Mouse (Mus musculus) small intestine, adult 2 months (tissue): Measurements from ENCODE around the gene Sox15. TPM values are rescaled to one million over a fixed set of nuclear protein-coding genes. Genes with fewer than 3 reads are reported as not detected.

Source experiments
- H3K27ac ChIP-seq: fragments of 200-500 bp; 2 replicates; pipeline ENCODE4 v1.5.1; 2012; ENCODE audit warnings: low read depth, low read length, control low read depth, inconsistent platforms; ENCODE audit not compliant: insufficient read depth
- H3K27me3 ChIP-seq: fragments of 200-500 bp; 2 replicates; pipeline ENCODE4 v1.6.1; 2012; ENCODE audit warnings: mild to moderate bottlenecking, moderate library complexity, low read length, inconsistent platforms; ENCODE audit not compliant: control insufficient read depth, insufficient read depth
- H3K36me3 ChIP-seq: fragments of 200-500 bp; 2 replicates; pipeline ENCODE4 v1.6.1; 2012; ENCODE audit warnings: mild to moderate bottlenecking, low read length, control low read depth, inconsistent platforms; ENCODE audit not compliant: control insufficient read depth, insufficient read depth
- H3K4me1 ChIP-seq: fragments of 200-500 bp; 2 replicates; pipeline ENCODE4 v1.6.1; 2012; ENCODE audit warnings: low read length, inconsistent platforms, mixed read lengths; ENCODE audit not compliant: control insufficient read depth, insufficient read depth, insufficient read length
- H3K4me3 ChIP-seq: fragments of 200-500 bp; 2 replicates; pipeline ENCODE4 v1.5.1; 2012; ENCODE audit warnings: low read depth, mild to moderate bottlenecking, control low read depth, inconsistent platforms, low read length, moderate library complexity
- CTCF ChIP-seq: fragments of 200-500 bp; IDR thresholded peaks from 2 replicates; pipeline ENCODE4 v1.5.1; 2012; ENCODE audit warnings: low read depth, mild to moderate bottlenecking, control low read depth, inconsistent platforms, low read length, moderate library complexity, mixed read lengths; ENCODE audit not compliant: insufficient replicate concordance, insufficient read length; ENCODE audit errors: extremely low read depth
- POLR2A ChIP-seq: fragments of 200-500 bp; IDR thresholded peaks from 2 replicates; pipeline ENCODE4 v1.6.1; 2012; ENCODE audit warnings: low read depth, mild to moderate bottlenecking, control low read depth, inconsistent platforms, low read length, moderate library complexity
- WGBS: fragments of 180-500 bp; shearing (Covaris S2); methylation state at CpG from one replicate; pipeline ENCODE4 v1.1.7; 2018; 5-methylcytosine and 5-hydroxymethylcytosine counted together
- polyA plus RNA-seq: library from polyadenylated mRNA; depleted of rRNA; stranded (reverse); fragments of >200 nt; gene quantifications from 2 replicates; pipeline ENCODE4 v1.2.3, GENCODE M21; 2012

The Sox15 gene
- polyA plus RNA-seq, 1 experiment, result not detected

DNA sequence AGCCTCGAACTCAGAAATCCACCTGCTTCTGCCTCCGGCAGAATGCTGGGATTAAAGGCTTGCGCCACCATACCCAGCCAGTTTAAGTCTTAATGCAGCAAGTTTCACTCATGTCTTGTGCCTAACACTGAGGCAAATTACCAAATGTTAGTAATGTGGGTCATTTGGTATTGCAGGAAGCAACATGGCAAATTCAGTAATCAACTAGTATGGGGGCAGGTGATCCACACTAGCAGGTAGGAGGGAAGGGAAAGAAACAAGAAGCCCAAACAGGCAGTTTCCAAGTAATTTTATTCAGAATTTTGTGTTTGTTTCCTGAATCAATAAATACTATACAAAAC, 11.5 kb downstream of the Sox15 start:
- Histone ChIP-seq H3K27me3 (no peaks in the 10 kb centered on the region), H3K4me3 (no peak overlapping the region), H3K27ac (no peak overlapping the region), H3K36me3 (peaks cover 38% of the 10 kb centered on the region), H3K4me1 (peaks cover 5% of the 10 kb centered on the region)
- no peak for TF ChIP-seq CTCF
- 83% methylated on average over 3 of the region's 3 CpGs for WGBS

DNA sequence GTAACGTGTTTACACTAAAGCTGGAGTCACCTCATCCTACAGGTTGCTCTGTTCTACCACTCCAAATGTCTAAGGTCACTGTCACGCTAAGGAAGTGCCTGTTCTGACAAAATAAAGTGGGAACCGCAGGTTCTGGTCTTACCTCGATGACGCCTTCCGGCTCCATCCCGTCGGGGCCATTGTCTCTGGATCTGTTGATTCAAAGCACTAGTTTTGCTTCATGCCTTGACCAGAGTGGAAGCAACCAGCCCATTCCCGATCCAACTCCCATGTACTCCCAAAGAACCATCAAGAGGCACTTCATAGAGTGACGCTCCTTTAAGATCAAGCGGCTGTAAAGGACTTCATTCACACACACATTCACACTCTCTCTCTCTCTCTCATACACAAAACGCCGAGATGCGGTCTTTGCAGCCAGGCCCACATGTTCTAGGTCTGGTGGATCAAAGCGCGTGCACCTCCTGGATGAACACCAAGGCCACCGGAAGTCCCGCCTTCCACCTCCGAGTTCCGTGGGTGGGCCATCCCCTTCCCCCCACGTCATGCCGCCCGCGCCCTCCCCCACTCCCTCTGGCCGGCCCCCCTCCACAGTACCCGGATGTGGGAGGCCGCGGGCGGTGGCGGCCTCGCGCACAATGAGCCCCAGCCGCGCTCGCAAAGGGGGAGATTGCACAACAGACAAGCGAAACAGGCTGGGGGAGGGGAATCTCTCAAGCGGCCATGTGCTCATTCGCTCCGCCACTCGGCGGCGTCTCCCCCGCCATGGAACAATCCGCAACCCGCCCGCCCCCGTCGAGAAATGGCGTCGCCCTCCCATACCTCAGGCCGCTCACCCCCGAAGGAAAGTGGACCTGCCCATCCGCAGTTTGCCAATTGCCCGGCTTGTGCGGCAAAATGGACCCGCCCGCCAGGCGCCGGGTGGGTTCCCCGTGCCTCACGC, 15.9 kb downstream of the Sox15 start:
- Histone ChIP-seq H3K36me3 (peaks cover 53% of the 10 kb centered on the region), H3K27ac (peak overlapping the region; percentile 88), H3K4me3 (peak overlapping the region; percentile 87), H3K4me1 (no peaks in the 10 kb centered on the region; the same call in 1 of the 2 replicates), H3K27me3 (no peaks in the 10 kb centered on the region)
- WGBS, result under 1% methylated on average over 59 of the region's 61 CpGs
- TF ChIP-seq CTCF (no peak), POLR2A (peak; percentile 68; the same call in 1 of the 2 replicates)

DNA sequence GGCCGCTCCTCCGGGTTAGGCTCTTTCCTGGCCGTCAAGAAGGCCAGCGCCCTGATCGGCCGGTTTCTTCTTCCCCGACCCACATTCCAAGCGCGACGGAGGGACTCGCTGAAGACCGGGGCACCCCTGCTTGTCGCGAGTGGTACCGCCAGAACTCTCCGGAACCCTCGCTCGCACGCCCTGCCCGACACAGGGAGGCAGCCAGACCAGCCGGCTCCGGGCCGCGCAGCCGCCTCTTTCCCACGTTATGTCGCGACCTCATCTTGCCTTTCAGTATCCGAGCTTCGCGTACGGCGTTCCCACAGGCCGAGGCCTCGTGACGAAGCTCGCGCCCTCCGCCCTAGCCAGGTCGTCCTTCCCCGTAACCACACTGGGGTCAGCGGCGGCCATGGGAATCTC, 16.6 kb downstream of the Sox15 start:
- Histone ChIP-seq H3K27ac (peak overlapping the region; percentile 88), H3K4me1 (no peaks in the 10 kb centered on the region; the same call in 1 of the 2 replicates), H3K27me3 (no peaks in the 10 kb centered on the region), H3K4me3 (peak overlapping the region; percentile 87), H3K36me3 (peaks cover 52% of the 10 kb centered on the region)
- under 1% methylated on average over 43 of the region's 43 CpGs for WGBS
- no peak for TF ChIP-seq CTCF
- no peak for TF ChIP-seq POLR2A

DNA sequence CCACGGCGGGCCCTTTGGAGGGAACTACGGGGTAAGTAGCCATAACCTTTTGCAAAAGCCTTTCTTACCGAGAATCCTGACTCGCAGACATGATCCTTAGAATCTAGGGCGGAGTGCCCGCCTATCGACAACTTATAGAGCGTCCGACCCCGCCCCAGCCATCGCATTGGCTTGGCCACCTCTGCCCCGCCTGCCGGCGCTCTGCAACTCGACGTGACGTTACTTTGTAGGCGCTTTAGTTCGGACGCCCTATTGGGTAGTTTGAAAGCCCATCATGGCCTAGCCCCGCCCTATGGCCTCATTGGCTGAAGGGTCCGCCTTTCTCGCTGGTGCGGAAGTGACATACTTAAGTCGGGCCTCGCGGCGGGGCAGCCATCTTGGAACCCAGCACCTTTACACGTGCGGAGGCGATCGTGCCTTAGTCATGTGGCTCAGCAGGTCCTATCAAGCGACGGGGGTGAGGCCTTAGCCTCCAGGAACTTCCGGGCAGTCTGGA, 17.1 kb downstream of the Sox15 start, which contains the start of gene Eif4a1:
Gene Eif4a1 (minus strand): TSS at position 213 of the 496 bp plus-strand sequence.
- peak within 1 kb of the TSS; percentile 88 for H3K27ac ChIP-seq
- TF ChIP-seq POLR2A (peak; percentile 95), CTCF (0 out of 2 replicates have a peak, but pooled peaks have one; percentile 23)
- no peaks in the 10 kb centered on the region; the same call in 1 of the 2 replicates for H3K4me1 ChIP-seq
- H3K27me3 ChIP-seq, result no peaks in the 10 kb centered on the region
- WGBS, result 0% methylated on average over 36 of the region's 36 CpGs
- H3K4me3 ChIP-seq, result peak within 1 kb of the TSS; percentile 87
- peaks cover 53% of the 10 kb centered on the region for H3K36me3 ChIP-seq

DNA sequence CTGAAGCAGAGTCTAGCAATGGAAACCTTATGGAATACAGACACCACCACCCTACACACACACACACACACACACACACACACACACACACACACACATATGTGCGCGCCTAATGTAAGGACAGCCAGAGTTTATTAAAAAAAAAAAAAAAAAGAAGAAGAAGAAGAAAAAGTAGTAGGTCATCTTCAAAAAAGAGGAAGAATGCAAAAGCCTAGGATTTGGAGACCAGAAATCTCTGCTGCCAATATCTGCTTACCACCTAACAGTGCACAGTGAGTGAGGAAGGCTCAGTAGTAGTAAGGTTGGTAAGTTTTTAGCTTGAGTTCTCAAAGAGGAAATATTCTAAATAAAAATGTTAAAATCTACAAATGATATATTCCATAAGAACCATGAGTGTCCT, 24.0 kb downstream of the Sox15 start:
- WGBS, result 90% methylated on average over 2 of the region's 2 CpGs
- H3K36me3 ChIP-seq, result peaks cover 37% of the 10 kb centered on the region

DNA sequence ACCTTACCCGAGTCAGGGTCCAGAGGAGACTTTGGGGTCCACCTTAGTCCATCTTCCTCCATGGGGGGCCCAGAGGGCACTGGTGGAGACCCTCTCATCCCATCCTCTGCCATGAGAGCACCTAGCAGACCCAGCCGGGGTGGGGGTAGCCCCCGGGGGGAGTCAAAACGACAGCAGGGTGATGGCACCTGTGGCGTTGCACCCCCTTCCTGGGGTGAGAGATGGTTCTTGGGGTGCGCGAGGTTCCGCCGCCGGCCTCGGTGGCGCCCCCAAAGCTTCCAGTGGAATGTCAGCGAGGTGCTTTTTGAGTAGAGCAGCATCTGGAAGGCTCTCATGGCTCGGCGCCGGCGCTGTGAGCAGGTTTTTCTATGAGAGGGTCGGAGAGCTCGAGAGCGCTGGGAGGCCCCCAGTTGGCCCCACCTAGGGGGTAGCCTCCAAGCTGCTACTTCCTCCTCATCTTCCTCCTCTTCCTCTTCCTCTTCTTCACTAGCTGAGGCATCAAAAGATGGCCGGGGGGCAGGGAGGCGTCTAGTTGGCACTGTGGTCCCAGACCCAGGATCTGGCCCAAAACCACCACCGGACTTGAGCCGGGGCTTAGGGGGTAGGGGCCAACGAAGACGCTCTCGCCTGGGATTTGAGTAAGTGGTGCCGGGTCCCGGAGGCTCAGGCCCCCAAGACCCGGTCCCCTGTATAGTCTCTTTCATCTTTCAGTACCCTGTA, 25.2 kb downstream of the Sox15 start:
- no peak overlapping the region for H3K27ac ChIP-seq
- whole genome bisulfite sequencing, result 89% methylated on average over 30 of the region's 30 CpGs
- no peak overlapping the region for H3K4me3 ChIP-seq
- peaks cover under 1% of the 10 kb centered on the region for H3K4me1 ChIP-seq
- peaks cover 32% of the 10 kb centered on the region for H3K36me3 ChIP-seq
- H3K27me3 ChIP-seq, result no peaks in the 10 kb centered on the region
- TF ChIP-seq CTCF, result no peak
- no peak for TF ChIP-seq POLR2A

More for the DNA sequence above, 24.0 kb downstream of the Sox15 start:
- Histone ChIP-seq H3K27ac (no peak overlapping the region), H3K4me3 (no peak overlapping the region), H3K4me1 (no peaks in the 10 kb centered on the region; the same call in 1 of the 2 replicates), H3K27me3 (no peaks in the 10 kb centered on the region)
- TF ChIP-seq POLR2A (no peak), CTCF (no peak)
